Mouse (Mus musculus) kidney, postnatal 4 days (tissue): ENCODE data around the gene Cd300ld3.
"Not testable (repeated sequence)": the region's sequence is repeated elsewhere in the genome, so short reads cannot be mapped to it uniquely, and the experiment has no call there.

Source experiments
- DNase-seq, 2 experiments: peaks; one replicate each; pipeline ENCODE4 v3.0.0; 2021; ENCODE audit warnings: mixed read lengths in 2 of 2

Gene Cd300ld3

DNA sequence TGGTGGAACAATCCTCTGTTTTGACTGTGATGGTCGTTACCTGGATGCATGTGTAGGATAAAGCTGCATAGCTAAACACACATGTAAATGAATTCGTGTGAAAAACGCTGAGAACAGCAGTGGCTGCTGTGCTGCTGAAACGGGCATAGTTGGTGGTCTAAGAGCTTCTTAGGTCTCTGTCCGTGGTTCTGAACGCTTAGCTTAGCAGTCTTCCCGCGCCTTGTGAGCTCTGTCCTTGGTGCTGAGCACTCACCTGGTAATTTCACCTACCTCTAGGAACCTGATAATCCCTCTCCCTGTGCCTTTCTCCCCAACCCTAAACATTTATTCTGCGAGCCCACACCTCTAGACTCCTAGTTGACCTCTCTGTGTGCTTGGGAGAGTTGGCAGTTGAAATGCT is 4.0 kb upstream of the Cd300ld3 start:
- peak; percentile 81 to 84 for DNase-seq

DNA sequence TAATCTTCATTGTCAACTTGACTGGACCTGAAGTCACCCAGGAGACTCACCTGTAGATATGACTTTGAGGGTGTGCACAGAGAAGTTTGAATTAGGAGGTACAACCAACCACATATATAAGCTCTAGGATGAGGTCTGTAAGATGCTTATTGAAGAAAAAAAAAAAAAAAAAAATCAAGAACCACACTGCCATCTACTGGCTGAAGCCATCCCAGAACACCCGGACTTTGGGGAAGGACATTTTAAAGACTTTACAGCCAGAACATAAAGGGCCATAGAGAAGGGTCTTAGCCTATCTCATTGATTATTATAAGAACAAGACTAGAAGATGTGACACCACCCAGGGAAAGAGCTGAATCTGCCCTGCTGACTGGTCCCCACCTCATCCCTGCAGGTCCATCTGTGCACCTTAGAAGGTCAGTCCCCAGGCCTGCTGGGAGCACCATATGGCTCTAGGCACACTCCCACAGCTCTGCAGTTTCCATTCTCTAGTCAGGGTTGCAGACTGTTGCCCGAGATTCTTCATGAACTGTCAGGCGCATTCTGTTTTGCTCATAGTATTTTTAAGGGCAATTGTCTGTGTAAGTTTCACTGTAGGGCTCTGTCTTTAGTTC is 1.2 kb upstream of the Cd300ld3 start:
- peak in 1 of 2 experiments; percentile 8 for DNase-seq

DNA sequence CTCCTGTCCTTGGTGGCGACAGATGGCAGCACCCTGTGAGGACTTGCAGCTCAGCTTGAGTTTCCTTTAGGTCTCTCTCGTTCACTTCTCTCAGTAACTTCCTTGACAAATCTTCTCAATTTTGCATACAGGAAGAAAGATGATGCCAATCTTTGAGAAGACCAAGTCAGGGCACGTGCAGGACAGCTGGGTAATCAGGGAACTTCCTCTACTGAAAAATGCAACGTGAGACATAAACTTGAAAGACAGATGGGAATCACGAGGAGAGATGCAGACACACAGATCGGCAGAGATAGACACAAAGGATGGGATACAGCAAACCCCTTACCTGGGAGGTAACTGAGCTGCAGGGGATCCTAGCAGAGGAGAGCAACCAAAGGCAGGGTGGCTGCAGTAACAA is 10.5 kb downstream of the Cd300ld3 start, which contains the start of gene Cd300ld5:
Cd300ld5 (minus strand) TSS at position 101 of the 400 bp plus-strand sequence.
- not testable (repeated sequence) for DNase-seq

DNA sequence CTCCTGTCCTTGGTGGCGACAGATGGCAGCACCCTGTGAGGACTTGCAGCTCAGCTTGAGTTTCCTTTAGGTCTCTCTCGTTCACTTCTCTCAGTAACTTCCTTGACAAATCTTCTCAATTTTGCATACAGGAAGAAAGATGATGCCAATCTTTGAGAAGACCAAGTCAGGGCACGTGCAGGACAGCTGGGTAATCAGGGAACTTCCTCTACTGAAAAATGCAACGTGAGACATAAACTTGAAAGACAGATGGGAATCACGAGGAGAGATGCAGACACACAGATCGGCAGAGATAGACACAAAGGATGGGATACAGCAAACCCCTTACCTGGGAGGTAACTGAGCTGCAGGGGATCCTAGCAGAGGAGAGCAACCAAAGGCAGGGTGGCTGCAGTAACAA is 21.3 kb downstream of the Cd300ld3 start, which contains the start of gene Cd300ld4:
Cd300ld4 (minus strand) TSS at position 101 of the 400 bp plus-strand sequence.
- not testable (repeated sequence) for DNase-seq

DNA sequence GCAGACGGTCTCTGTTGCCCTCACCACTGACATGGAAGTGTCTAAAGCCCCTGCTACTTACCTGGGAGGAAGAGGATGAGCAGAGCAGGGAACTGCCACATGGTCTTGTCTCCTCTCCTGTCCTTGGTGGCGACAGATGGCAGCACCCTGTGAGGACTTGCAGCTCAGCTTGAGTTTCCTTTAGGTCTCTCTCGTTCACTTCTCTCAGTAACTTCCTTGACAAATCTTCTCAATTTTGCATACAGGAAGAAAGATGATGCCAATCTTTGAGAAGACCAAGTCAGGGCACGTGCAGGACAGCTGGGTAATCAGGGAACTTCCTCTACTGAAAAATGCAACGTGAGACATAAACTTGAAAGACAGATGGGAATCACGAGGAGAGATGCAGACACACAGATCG is 32.1 kb downstream of the Cd300ld3 start, which contains the start of gene Cd300ld2:
Cd300ld2 (minus strand) TSS at position 101 of the 400 bp plus-strand sequence.
- DNase-seq, result not testable (repeated sequence)

DNA sequence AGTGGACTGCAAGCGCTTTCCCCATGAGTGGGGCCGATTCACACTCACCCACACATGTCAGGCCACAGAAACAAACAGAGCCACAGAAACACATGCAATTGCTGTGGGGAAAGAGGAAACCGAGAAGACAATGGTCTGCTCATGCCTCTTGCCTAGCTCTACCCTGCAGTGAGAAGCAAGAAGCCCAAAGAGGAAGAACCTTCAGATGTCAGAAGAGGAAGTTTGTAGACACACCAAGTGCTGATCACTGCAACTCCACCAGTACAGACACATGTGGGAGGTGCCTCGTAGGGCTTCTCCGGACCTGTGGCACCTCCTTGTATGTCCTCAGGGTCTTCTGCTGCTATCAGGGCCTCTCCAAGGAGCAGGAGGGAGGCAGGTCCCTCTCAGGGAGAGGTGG is 44.1 kb downstream of the Cd300ld3 start:
- DNase-seq, result no peak

DNA sequence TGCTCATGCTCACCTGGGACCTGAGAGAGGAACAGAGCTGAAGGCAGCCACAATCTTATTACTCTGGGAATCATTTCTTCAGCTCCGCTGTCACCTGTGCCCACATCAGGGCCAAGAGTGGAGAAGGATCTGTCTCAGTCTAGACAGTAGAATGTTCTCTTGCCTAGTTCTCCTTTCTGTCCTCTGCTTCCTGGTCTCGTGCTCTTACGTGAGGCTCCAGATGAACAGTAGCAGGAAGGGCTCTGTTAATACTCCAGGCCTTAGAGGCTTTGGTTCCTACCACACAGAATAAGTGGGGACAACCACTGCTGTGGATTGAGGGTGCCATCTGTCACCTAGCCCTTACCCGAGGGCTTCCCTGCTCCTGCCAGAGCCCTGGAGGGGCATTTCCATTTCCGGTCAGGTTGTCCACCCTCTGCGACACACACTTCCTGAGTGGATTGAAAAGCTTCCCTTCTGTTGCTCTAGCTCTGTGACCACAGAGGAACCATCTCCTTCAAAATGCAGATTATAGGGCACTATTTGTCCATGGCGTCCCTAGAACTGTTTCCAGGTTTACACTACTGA is 46.7 kb downstream of the Cd300ld3 start, which contains the start of gene Cd300c2:
Cd300c2 (minus strand) TSS at position 407 of the 567 bp plus-strand sequence.
- DNase-seq, result no peak
